ENCODE assay signal across 15 mouse cellular contexts in the genomic region with DNA sequence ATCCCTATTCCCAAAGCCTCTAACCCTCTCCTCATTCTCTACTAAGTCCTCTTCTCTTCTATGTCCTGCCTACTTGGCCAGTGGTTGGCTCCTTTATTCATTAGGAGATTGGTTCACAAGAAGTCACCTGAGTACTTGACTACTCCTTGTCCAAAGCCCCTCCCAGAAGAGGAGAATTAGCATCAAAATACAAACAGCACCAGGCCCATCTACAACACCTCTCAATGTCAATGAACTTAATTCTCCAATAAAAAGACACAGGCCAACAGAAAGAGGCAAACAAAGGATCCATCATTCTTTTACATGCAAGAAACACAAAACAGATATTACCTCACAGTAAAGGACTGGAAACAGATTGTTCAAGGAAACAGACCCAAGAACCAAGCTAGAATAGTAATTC.
"Had no signal": no experiment of that assay in that cellular context is flagged by ENCODE, and none has a peak within 500 bp of the region (broad histone marks: within the 10 kb centered on the region; RNA-seq: fewer than 3 reads in every experiment).

No protein-coding gene starts in this region.

- DNase-seq: cerebellum, adult 9-11 months; cerebellum, postnatal 10 days; cerebellum, postnatal 14 days; cerebellum, postnatal 25 days; cerebellum, postnatal 36 days; embryo, embryonic 11 days; forebrain, postnatal 0 days; gastrocnemius, adult 2 months; gastrocnemius, postnatal 10 days; gastrocnemius, postnatal 14 days; gastrocnemius, postnatal 25 days; gastrocnemius, postnatal 36 days; heart, adult 11 months; heart, adult 18-20 months; heart, adult 2 months had no signal
